Mouse (Mus musculus): ENCODE data around the gene Slc20a1. TPM values are rescaled to one million over a fixed set of nuclear protein-coding genes. Genes with fewer than 3 reads are reported as not detected.

Gene Slc20a1
- polyA plus RNA-seq (2012; rRNA removed), result 57.3 and 72.7 TPM in 2 replicates

DNA sequence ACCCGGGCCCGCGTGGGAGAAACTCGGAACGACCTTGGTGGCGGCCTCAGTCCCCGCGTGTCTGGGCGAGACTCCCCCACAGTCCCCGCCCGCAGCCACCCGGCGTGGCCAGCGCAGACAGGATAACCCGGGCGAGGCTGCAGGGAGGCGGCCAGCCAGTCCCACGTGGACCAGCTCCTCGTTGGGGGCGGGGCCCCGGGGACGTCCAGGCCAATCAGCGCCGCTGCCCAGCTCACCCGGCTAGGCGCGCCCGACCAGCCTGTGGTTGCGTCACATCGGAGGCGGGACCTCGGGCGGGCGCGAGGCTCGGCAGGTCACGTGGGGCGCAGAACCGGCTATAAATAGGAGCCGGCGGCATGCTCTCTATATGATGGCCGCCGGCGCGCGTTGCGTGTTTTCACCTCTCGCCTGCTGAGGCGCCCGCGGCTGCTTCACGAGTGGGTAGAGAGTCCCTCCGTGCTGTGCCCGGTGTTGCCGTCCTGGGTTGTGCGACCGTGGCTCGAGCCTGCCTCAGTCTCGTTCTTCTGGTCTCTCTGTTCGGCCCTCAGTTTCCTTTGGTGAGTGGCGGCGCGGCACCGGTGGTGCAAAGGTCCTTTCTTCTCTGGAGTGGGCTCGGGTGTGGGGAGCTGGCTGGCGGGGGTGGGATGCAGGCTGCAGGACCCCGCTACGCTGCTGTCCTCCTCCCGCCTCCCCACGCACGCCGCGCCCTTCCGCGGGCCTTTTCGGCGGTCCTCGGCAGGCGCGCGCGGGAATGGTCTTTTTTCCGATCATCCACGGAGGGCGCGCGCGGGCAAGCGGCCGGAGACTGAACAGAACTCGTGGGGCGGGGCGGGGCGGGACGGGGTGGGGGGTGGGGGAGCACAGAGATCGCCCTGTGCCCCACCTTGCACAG, at the start of gene Slc20a1:
Gene Slc20a1 (plus strand): TSS at position 329 of the 892 bp plus-strand sequence.
- TF ChIP-seq POLR2A (IDR thresholded peaks at IDR 0.05; ENCODE audit: borderline replicate concordance, extremely low read depth, insufficient read depth, insufficient read length, poor library complexity, severe bottlenecking) (peak; percentile 90), CTCF (IDR thresholded peaks at IDR 0.05; ENCODE audit: borderline replicate concordance, extremely low read depth, insufficient read depth, insufficient read length) (no peak)
- DNase-seq (ENCODE audit: low read depth), result peak; percentile 99

DNA sequence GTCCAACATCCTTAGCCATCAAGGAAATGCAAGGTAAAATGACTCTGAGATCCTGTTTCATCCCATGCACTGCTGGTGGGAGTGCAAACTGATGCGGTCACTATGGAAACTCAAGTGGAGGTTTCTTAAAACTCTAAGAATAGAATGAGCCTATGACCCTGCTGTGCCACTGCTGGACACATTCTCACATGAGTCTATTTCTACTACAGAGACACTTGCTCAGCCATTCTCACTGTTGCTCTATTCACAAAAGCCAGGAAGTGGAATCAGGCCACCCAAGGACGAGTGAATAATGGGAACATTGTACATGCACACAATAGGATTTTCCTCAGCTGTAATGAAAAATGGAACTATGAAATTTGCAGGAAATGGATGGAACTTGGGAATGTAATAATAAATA, 49.7 kb upstream of the Slc20a1 start:
- peak; percentile 55 for DNase-seq (ENCODE audit: low read depth)
- TF ChIP-seq CTCF (IDR thresholded peaks at IDR 0.05; ENCODE audit: borderline replicate concordance, extremely low read depth, insufficient read depth, insufficient read length), result no peak
- TF ChIP-seq POLR2A (IDR thresholded peaks at IDR 0.05; ENCODE audit: borderline replicate concordance, extremely low read depth, insufficient read depth, insufficient read length, poor library complexity, severe bottlenecking), result no peak

DNA sequence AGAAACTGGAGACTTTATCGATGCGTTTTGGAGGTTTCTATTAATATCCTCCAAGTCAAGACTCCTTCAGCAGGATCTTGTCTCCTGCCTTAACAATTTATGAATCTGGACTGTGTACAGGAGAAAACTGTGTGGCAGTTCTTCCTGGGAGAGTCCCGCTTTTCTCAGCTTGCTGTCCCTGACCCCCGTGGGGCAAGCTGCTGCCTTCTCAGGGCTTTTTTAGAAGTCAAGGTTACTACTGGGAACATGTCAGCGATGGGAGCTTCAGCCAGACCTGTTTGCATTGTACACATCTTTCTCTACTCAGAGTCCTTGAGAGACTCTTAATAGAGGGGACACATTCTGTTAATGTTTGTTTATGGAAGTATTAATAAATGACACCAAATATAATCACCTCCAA, 48.2 kb upstream of the Slc20a1 start:
- no peak for DNase-seq (ENCODE audit: low read depth)
- TF ChIP-seq POLR2A (IDR thresholded peaks at IDR 0.05; ENCODE audit: borderline replicate concordance, extremely low read depth, insufficient read depth, insufficient read length, poor library complexity, severe bottlenecking) (no peak), CTCF (IDR thresholded peaks at IDR 0.05; ENCODE audit: borderline replicate concordance, extremely low read depth, insufficient read depth, insufficient read length) (no peak)

DNA sequence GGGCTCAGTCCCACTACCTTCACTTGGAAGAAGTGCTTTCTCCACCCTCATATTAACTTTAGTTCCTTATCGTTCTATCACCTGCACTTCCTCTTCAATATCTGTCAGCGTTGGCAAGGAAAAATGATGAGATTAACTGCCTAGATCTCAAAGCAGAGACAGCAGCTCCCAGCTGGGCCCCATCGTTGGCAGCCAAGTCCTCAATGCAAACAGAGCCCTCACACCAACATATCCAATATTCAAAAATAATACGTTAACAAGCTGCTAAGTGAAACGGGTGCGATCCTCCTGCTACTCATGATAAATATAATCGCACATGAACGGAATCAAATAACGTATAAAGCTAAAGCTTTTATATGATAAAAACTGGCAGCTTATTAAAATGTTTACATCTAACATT, 47.5 kb upstream of the Slc20a1 start:
- peak; percentile 82 for DNase-seq (ENCODE audit: low read depth)
- TF ChIP-seq CTCF (IDR thresholded peaks at IDR 0.05; ENCODE audit: borderline replicate concordance, extremely low read depth, insufficient read depth, insufficient read length) (no peak), POLR2A (IDR thresholded peaks at IDR 0.05; ENCODE audit: borderline replicate concordance, extremely low read depth, insufficient read depth, insufficient read length, poor library complexity, severe bottlenecking) (no peak)

DNA sequence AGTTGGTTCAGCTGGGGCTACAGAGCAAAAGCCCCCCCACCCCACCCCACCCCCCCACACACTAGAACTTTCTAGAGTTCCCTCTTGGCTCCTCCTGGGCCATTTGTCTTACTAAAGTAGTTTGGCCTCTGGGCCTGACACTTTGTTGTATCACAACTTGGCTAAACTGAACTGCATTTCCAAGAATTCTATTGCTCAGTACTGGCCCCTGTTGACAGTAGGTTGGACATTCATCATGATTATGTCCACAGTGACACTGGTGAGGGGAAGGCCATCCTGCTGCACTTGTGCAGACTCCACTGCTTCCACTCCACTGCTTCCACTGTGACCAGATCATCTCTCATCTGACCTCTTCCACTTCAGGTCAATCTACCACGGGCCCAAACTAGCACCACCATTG, 45.8 kb upstream of the Slc20a1 start:
- no peak for DNase-seq (ENCODE audit: low read depth)
- TF ChIP-seq POLR2A (IDR thresholded peaks at IDR 0.05; ENCODE audit: borderline replicate concordance, extremely low read depth, insufficient read depth, insufficient read length, poor library complexity, severe bottlenecking) (no peak), CTCF (IDR thresholded peaks at IDR 0.05; ENCODE audit: borderline replicate concordance, extremely low read depth, insufficient read depth, insufficient read length) (no peak)

DNA sequence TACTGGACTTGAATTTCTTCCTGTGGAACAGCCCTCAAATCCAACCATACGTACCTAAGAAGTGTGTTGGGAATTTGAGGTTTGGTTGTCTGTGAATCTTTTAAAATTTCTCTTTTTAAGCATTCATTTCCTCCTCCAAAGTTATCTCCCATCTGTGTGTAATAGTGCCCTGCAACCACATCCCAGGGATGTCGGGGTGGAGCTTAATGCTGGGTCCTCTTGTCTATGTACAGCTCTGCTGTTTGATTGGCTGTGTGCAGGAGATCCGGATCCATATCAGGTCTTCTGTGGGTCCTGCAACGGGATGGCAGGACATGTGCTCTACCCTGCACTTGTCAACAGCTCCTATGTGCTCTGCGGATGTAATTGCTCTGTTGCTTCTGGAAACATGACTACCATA, 33.7 kb upstream of the Slc20a1 start:
- no peak for DNase-seq (ENCODE audit: low read depth)
- TF ChIP-seq CTCF (IDR thresholded peaks at IDR 0.05; ENCODE audit: borderline replicate concordance, extremely low read depth, insufficient read depth, insufficient read length) (no peak), POLR2A (IDR thresholded peaks at IDR 0.05; ENCODE audit: borderline replicate concordance, extremely low read depth, insufficient read depth, insufficient read length, poor library complexity, severe bottlenecking) (no peak)

DNA sequence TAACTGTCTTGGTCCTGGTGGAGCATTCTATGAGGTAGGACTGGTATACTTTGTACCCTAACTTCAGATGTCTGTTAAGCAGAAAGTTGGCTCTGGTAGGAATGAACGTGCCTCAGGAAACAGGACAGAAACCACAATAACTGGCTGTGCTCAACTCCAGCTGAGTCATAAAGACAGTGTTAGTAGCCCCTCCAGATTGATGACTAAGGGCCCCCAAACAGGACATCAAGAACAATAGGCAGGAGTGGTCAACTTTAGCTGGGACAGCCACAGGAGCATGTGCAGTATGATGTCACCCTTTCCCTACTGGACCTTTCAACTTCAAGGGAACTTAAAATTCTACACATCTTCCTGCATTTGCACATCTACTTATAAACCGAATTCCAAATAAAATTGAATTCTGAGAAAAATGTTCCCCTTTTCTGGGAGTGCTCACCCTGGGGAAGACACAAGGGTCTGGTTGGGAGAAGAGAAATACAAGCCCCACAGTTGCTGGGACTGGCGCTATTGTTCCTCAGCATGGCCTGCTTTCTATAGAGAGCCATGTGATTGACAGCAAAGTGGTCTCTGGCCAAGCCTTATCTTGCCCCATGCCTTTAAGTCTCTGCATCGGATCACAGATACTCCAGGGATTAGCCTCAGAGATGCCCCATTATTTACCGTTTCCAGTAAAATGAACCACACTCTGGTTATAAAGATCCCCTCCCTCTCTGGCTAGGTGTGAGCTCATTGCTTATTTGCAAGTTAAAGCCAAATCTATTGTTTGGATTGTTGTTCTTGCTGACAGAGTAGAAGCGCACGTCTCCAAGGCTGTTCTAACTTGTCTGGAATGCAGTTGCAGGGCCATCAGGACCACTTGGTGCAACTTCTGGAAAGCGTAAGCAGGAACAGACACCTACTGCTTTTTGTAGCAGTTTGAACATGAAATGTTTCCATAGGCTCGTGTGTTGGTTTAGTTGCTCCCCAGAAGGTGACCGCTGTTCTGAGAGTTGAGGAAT, 31.8 kb upstream of the Slc20a1 start:
- no peak for TF ChIP-seq CTCF (IDR thresholded peaks at IDR 0.05; ENCODE audit: borderline replicate concordance, extremely low read depth, insufficient read depth, insufficient read length)
- peak; percentile 22 for DNase-seq (ENCODE audit: low read depth)

DNA sequence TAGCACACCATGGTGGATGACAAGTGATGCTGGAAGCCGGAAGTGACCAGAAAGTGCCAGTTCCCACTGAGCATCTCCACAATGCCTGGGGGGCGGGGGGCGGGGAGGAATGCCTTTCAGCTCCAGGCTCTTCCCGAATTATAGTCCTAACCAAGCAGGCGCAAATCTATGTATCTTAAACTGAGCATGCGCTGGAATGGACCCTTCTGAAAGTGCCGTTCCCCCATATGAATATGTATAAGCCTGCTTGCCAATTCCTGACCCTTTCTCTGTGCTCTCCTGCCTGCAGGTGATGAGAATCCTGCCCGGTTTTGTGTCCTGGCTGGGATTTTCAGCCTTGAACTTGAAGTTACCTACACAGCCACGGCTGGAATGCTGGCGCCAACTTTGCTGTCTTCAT, 25.2 kb upstream of the Slc20a1 start:
- no peak for TF ChIP-seq CTCF (IDR thresholded peaks at IDR 0.05; ENCODE audit: borderline replicate concordance, extremely low read depth, insufficient read depth, insufficient read length)
- no peak for TF ChIP-seq POLR2A (IDR thresholded peaks at IDR 0.05; ENCODE audit: borderline replicate concordance, extremely low read depth, insufficient read depth, insufficient read length, poor library complexity, severe bottlenecking)

DNA sequence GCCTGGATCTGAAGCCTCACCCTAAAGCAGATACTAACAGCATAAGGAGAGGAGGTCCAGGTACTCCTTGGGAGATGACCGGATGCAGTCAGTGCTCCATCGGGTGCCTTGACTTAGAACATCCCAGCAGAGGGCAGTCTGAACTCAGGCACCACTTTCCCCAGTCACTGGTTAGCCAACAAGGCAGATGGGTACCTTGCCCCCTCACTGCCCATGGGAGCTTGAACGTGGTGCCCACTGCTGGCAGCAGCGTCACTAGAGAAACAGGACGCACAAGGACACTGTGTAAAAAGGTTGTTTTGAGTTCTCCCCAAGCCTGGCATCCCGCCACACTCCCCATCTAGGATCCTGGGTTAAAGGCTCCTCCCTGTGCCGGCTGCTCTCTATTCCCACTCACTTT, 24.1 kb upstream of the Slc20a1 start:
- DNase-seq (ENCODE audit: low read depth), result peak; percentile 56
- TF ChIP-seq CTCF (IDR thresholded peaks at IDR 0.05; ENCODE audit: borderline replicate concordance, extremely low read depth, insufficient read depth, insufficient read length) (peak; percentile 46; the same call in 1 of the 2 replicates), POLR2A (IDR thresholded peaks at IDR 0.05; ENCODE audit: borderline replicate concordance, extremely low read depth, insufficient read depth, insufficient read length, poor library complexity, severe bottlenecking) (no peak)

More for the DNA sequence above, 25.2 kb upstream of the Slc20a1 start:
- DNase-seq (ENCODE audit: low read depth), result peak; percentile 36

DNA sequence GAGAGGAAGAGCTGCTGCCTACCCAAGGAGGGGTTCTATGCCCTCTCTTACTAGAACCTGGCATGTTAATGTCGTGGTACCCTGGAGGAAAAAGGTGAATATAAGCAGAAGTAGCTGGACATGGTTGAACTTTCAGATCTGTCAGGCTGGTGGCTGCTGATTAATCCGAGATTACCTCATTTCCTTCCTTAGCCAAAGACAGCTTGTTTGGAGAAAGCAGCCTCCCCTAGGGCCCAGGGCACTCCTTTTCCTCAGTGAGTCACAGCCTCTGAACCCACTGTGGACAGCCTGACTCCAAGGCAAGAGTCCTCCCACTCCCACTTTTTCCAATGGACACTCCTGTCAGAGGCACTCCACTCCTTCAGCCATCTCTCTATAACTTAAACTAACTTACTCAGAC, 22.9 kb upstream of the Slc20a1 start:
- DNase-seq (ENCODE audit: low read depth), result no peak
- TF ChIP-seq POLR2A (IDR thresholded peaks at IDR 0.05; ENCODE audit: borderline replicate concordance, extremely low read depth, insufficient read depth, insufficient read length, poor library complexity, severe bottlenecking) (no peak), CTCF (IDR thresholded peaks at IDR 0.05; ENCODE audit: borderline replicate concordance, extremely low read depth, insufficient read depth, insufficient read length) (no peak)

Data from brain, embryonic 14.5 days (tissue).